Mouse (Mus musculus) heart, postnatal 25 days (tissue): ENCODE results near the gene D130052B06Rik. TPM values are rescaled to one million over a fixed set of nuclear protein-coding genes. Genes with fewer than 3 reads are reported as not detected.

ENCODE experiments used
- DNase-seq: peaks from one replicate; pipeline ENCODE4 v3.0.0; 2022; ENCODE audit warnings: low spot score
- intact Hi-C: fragments of 180-260 bp; cut with DNase I; formaldehyde crosslinking; loops from one replicate; pipeline ENCODE4 v1.15.1; 2025
- total RNA-seq, 2 experiments: library from RNA; stranded (reverse); gene quantifications; 2 replicates each; pipeline ENCODE4 v1.2.3; 2021

The D130052B06Rik gene
- total RNA-seq, 2 experiments from 2014 or later, result not detected

- intact Hi-C loops, result no loop called here
These were observed 61.2 kb downstream of the D130052B06Rik start for GRCm38 (mm10) chr11:33660016-33660913.

GRCm38 (mm10) chr11:33663599-33663998 is 64.5 kb downstream of the D130052B06Rik start:
- intact Hi-C loops, result no loop called here
- no peak for DNase-seq

More at GRCm38 (mm10) chr11:33660016-33660913, 61.2 kb downstream of the D130052B06Rik start:
- DNase-seq, result no peak

- DNase-seq, result no peak
- intact Hi-C loops, result no loop called here
These were observed 69.3 kb downstream of the D130052B06Rik start for GRCm38 (mm10) chr11:33668376-33668775.

GRCm38 (mm10) chr11:33670105-33670965 is 71.2 kb downstream of the D130052B06Rik start:
- DNase-seq, result no peak
- intact Hi-C loops, result no loop called here

Other genes with a start within 250 kb of the D130052B06Rik start
- gene Ranbp17, start 85.6 kb upstream of the D130052B06Rik start, total RNA-seq, result under 1 TPM; 0.56 to 0.75 TPM
- not detected for gene Gabrp, start 20.3 kb upstream of the D130052B06Rik start, total RNA-seq